Mouse (Mus musculus) heart, postnatal 0 days (tissue): ENCODE results near the gene Sirt7.

ENCODE experiments used
- CTCF ChIP-seq: IDR thresholded peaks from 2 replicates; pipeline ENCODE4 v1.5.1; 2016; ENCODE audit warnings: antibody characterized with exemption, control low read depth, low read depth
- EP300 ChIP-seq: IDR thresholded peaks from 2 replicates; pipeline ENCODE4 v1.6.1; 2016; ENCODE audit warnings: antibody characterized with exemption, low read depth

GRCm38 (mm10) chr11:120672687-120673593 is 47.9 kb upstream of the Sirt7 start, which contains the start of gene Aspscr1:
- TF ChIP-seq CTCF (no peak), EP300 (no peak)
